Mouse (Mus musculus) bone marrow, adult 2 months (tissue): ENCODE measurements around the gene Enpp6.

Source experiments
- CTCF ChIP-seq: fragments of 200-500 bp; IDR thresholded peaks from 2 replicates; pipeline ENCODE4 v1.5.1; 2011; ENCODE audit warnings: low read length, control low read depth; ENCODE audit not compliant: control insufficient read depth, insufficient read depth
- POLR2A ChIP-seq: fragments of 200-500 bp; IDR thresholded peaks from 2 replicates; pipeline ENCODE4 v1.6.1; 2011; ENCODE audit warnings: low read depth, mild to moderate bottlenecking, control low read depth, low read length, borderline replicate concordance; ENCODE audit not compliant: control insufficient read depth

- TF ChIP-seq CTCF (no peak), POLR2A (no peak)
Observed at GRCm38 (mm10) chr8:47105617-47106016, 118.9 kb downstream of the Enpp6 start.
